Mouse (Mus musculus) right cerebral cortex, postnatal 10 days (tissue): Measurements from ENCODE around the gene Stap2.
A peak's percentile ranks its signal among the peaks of the same experiment; 100 is the strongest.

Source experiments
- DNase-seq, 2 experiments: peaks; one replicate each; pipeline ENCODE4 v3.0.0; 2021; ENCODE audit warnings: low spot score in 2 of 2

The Stap2 gene

DNA sequence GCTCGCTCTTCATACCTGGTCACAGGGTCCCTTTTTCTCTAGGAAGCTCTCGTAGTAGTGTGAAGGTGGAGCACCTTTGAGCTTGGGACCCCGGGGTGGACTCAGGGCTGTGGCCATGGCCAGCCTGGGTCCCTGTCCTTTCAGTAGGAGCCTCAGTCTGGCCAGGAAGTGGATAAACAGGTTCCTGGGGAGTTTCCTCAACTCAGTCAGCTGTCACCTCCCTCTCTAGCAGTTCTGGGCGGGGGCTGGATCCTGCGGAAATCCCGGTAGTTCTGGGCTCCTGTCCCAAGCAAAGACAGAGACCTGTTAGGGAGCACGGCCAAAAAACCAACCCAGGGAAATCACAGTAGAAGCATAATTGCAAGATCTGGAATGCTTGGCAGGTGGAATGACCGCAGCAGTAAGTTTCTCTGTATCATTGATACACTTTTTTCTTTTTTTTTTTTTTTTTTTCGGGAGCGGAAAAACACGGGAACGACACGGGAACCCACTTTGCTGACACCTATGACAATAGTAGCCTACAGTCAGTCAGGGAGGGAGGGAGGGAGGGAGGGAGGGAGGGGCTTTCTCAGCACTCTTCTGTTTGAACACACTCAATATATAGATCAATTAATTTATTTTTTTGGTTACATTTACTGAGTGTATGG, at the start of gene Stap2, which contains the start of gene Mpnd:
Stap2 (minus strand) TSS at position 170 of the 647 bp plus-strand sequence.
Mpnd (plus strand) TSS at position 297 of the 647 bp plus-strand sequence.
- DNase-seq = no peak

DNA sequence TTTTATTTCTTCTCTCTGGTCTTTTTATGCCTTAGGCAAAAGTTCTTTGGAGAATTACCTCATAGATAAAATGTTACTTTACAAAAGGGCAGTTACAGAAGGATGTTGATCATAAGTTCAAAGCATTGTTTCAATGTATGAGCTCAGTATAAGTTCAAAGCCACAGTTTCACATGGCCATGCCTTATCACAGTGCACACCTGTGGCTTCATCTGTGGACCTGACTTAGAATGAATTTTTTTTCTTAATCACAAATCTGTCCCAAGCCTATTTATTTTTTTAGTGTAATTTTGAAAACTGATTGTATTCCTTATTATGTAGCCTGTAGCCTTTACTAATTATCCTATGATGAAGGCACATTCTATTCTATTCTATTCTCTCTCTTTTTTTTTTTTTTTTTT, 49.6 kb upstream of the Stap2 start:
- no peak for DNase-seq

- DNase-seq = no peak
Observed at GRCm38 (mm10) chr17:56051369-56051768, 46.0 kb upstream of the Stap2 start.

DNA sequence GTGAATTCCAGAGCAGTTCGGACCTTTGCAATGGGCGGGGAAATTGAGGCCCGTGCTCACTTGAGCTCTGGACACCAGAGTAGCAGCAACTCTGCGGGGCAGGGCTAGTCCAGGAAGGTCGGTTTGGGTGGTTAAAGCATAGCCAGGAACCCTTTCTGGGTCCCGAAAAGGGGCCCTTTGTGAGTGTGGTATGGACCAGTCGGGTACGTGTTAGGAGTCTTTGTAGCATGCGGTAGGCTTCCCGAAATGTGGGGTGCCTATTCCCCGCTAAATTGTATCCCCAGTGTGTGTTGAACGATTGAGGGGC, 35.4 kb upstream of the Stap2 start:
- no peak for DNase-seq

DNA sequence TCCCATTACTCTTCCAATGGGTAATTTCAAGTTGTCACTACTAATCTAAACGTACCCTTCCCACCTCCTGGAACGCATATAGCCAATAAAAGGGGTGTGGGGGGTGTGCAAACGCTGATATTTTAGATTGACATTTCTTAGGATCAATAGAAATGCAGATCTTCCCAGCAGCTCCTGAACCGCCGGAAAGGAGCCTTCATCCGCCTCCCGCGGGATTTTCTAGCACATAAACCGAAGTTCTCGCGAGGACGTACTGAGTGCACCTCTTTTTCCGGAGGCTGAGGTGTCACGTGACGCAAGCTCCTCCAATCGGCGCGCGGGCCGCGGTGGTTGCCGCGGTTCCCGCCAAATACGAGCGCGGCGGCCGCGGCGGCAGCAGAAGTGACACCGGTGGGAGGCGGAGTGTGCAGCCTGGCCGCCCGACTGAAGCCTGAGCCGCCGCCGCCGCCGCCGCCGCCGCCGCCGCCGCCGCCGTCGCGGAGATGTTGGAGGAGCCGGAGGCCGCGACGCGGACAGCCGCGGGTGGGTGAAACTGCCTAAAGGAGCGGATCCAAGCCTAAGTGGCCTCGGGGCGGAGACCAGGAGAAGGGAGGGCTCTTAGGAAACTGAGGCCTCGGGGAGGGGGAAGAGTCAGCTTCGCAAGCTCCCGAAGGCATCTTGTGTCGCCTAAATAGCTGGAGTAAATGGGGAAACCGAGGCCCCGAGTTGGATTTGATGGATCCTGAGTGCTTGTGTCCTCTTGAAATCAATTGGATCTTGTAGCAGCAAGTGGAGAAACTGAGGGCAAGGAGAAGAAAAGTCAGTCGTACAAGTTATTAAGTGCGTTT, 34.9 kb upstream of the Stap2 start, which contains the start of gene Chaf1a:
Chaf1a (plus strand) TSS at position 410 of the 827 bp plus-strand sequence.
- DNase-seq = peak; percentile 99

DNA sequence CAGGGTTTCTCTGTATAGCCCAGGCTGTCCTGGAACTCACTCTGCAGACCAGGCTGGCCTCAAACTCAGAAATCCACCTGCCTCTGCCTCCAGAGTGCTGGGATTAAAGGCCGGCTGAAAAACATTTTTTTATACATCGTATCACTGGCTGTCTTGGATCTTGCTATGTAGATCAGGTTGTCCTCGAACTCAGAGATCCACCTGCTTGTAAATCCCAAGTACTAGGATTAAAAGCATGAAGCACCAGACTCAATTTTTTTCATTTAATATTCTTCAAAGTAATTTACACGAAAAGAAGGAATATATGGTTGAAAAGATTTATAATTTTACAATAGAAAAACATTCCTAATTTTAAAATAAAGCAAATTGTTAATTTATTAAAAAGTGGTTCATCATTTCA, 34.0 kb upstream of the Stap2 start:
- DNase-seq = no peak

GRCm38 (mm10) chr17:56038583-56039261, 33.3 kb upstream of the Stap2 start:
- no peak for DNase-seq

DNA sequence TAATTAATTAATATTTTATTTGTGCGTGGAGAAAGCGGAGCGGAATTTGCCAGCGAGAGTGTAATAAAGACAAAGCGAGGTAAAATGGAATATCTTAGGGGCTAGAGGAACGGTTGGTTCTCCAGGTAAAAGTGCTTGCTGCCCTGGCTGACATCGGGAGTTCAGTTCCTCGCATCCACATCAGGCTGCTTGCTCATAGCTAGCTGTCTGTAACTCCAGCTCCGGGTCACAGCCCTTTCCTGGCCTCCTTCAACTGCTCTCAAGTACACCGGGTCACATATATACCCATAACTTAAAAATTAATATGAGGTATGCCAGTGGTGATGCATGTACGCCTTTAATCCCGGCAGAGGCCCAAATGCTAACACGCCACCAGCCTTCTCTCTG, 31.5 kb upstream of the Stap2 start:
- DNase-seq = no peak

- peak; percentile 99 to 100 for DNase-seq
Observed at GRCm38 (mm10) chr17:56036176-56036900, 31.0 kb upstream of the Stap2 start, which contains the start of gene Sh3gl1. Gene Sh3gl1 (minus strand): TSS chr17:56036635.

GRCm38 (mm10) chr17:56035216-56035615, 29.8 kb upstream of the Stap2 start:
- DNase-seq = no peak

DNA sequence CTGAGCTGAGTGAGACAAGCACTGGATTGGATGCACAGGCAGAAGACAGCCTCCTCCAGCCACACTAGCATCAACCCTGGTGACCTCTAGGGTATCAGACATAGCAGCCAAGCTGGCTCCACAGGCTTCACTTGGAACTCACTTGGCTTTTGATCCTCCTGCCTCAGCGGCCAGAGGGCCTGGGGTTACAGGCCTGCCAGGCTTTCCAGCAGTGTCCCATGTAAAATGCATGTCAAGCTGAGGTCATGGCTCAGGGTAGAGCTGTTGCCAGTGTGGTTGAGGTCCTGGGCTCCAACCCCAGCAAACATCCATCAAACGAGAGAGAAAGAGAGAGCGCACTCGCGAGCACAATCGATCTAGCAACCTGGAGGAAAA, 29.3 kb upstream of the Stap2 start:
- no peak for DNase-seq

DNA sequence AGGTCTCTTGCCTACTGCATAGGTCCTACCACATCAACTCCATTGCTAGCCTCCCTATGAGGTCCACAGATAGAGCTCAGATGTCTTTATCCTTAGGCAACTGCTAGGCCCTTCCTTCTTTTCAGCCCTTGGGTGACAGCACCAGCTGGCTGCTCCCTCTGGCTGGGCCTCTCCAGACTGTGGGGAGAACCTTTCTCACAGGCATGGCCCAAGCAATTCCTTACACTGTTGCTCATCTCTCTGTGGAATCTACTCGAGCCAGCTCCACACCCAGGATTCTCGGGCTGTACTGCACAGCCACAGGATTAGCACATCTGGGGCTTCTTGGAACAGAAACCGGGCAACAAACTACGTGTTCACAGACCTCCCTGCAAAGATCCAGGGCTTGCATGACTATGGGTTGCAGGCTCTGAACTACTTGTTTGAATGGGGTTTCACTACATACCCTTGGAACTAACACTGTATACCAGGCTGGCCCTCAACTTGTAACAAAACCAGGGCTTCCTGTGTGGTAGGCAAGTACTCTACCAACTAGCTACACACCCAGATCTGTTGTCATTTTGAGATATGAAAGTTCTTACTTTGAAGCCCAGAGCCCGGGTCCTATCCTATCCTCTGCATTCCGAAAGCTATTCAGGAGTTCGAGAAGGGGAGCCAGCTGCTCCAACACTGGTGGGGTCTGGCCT, 28.8 kb upstream of the Stap2 start:
- DNase-seq = no peak

GRCm38 (mm10) chr17:56032831-56033230, 27.4 kb upstream of the Stap2 start:
- DNase-seq = peak in 1 of 2 experiments; percentile 23

DNA sequence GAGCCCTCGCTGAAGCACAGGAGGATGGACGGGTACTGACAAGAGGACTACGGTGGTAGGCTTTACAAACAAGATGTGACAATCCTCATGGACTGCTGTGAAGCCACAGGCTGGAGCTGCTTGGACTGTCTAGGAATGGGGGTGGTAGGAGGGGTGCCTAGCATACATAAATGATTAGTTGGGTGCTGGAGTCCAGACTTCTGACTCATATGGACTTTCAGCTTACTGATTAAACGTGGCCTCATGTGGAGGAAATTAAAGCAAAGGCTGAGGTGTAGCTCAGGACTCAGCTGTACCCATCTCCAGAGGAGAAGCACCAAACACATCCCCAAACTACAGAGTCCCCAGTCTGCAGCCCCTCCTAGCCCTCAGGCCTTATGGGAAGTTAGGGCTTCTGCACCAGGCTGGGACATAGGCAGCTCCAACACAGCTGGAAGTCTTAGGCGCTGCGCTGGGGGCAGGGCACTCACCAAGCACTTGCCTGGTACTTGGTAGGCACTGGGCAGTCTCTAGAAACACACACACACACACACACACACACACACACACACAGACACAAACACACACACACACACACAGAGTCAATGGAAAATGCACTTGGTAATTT, 26.8 kb upstream of the Stap2 start:
- peak in 1 of 2 experiments; percentile 26 for DNase-seq

- no peak for DNase-seq
Observed at GRCm38 (mm10) chr17:56031431-56031830, 26.0 kb upstream of the Stap2 start.

DNA sequence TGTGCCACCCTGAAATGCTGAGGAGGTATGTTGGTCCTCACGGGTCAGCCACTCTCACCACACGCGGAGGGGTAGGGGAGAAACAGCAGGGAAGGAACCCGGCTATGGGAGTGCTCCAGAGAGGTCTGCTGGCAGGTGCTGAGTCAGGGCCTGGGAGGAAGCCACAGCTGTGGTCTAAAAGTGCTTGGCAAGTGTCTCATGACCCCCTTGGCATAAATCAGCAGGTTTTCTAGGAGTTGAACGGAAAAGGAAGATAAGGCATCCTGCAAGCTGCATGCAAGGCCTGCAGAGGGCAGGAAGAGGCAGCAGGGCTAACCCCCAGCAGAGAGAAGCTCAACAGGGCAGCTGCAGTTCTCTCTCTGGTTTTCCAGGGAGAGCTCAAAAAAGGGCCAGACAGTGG, 25.5 kb upstream of the Stap2 start:
- peak in 1 of 2 experiments; percentile 69 for DNase-seq

- DNase-seq = no peak
Observed at GRCm38 (mm10) chr17:56030238-56030870, 25.0 kb upstream of the Stap2 start.

GRCm38 (mm10) chr17:56027801-56028441, 22.5 kb upstream of the Stap2 start:
- peak; percentile 22 to 30 for DNase-seq

GRCm38 (mm10) chr17:56026881-56027280, 21.5 kb upstream of the Stap2 start:
- DNase-seq = no peak

- DNase-seq = no peak
Observed at GRCm38 (mm10) chr17:56026303-56026702, 20.9 kb upstream of the Stap2 start.
